Mouse (Mus musculus): Measurements from ENCODE around the gene Itgb5. TPM values are rescaled to one million over a fixed set of nuclear protein-coding genes. Genes with fewer than 3 reads are reported as not detected.

The Itgb5 gene
- total and polyA plus RNA-seq, 2 experiments from 2014 or later = 18.4 to 46.7 TPM

DNA sequence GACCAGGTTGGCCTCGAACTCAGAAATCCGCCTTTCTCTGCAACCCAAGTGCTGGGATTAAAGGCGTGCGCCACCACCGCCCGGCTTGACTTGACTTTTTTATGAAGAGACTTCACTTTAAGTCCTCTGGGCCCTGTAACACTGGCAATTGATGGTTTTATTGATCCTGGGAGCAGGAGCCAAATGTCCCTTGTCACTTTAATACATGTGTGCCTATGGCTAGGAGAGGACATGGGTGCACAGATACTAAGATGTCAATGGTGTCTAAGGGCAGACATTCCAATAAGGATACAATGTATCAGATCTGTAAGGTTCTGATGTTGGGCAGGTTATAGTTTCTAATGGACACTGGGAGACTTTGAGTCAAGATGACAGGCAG lies 105.9 kb downstream of the Itgb5 start:
- Histone ChIP-seq H3K27ac (no peak overlapping the region), H3K36me3 (ENCODE audit: insufficient read depth, low read length) (no peaks in the 10 kb centered on the region), H3K4me3 (ENCODE audit: low read length) (no peak overlapping the region), H3K4me2 (ENCODE audit: low read depth, low read length) (no peak overlapping the region), H3K4me1 (ENCODE audit: insufficient read depth, low read length) (peaks cover 29% of the 10 kb centered on the region), H3K9me3 (ENCODE audit: low read length) (no peaks in the 10 kb centered on the region), H3K27me3 (ENCODE audit: insufficient read depth, low read length) (no peaks in the 10 kb centered on the region), H3K9ac (replicated peaks; ENCODE audit: low read length) (no peak overlapping the region)
- ATAC-seq = no peak
- WGBS = 96% methylated on average over 6 of the region's 6 CpGs
- TF ChIP-seq CTCF (IDR thresholded peaks at IDR 0.05; ENCODE audit: low read depth) = no peak
- DNase-seq (ENCODE audit: low spot score) = no peak

GRCm38 (mm10) chr16:33936885-33937284 lies 107.4 kb downstream of the Itgb5 start:
- Histone ChIP-seq H3K27me3 (ENCODE audit: insufficient read depth, low read length) (no peaks in the 10 kb centered on the region), H3K4me3 (ENCODE audit: low read length) (no peak overlapping the region), H3K27ac (no peak overlapping the region), H3K9me3 (ENCODE audit: low read length) (no peaks in the 10 kb centered on the region), H3K9ac (replicated peaks; ENCODE audit: low read length) (no peak overlapping the region), H3K4me2 (ENCODE audit: low read depth, low read length) (no peak overlapping the region), H3K4me1 (ENCODE audit: insufficient read depth, low read length) (peaks cover 44% of the 10 kb centered on the region), H3K36me3 (ENCODE audit: insufficient read depth, low read length) (no peaks in the 10 kb centered on the region)
- WGBS = 86% methylated on average over 4 of the region's 4 CpGs
- DNase-seq (ENCODE audit: low spot score) (no peak), ATAC-seq (no peak)
- TF ChIP-seq CTCF (IDR thresholded peaks at IDR 0.05; ENCODE audit: low read depth) = no peak

- Histone ChIP-seq H3K27ac (no peak overlapping the region), H3K36me3 (ENCODE audit: insufficient read depth, low read length) (no peaks in the 10 kb centered on the region), H3K4me3 (ENCODE audit: low read length) (no peak overlapping the region), H3K4me1 (ENCODE audit: insufficient read depth, low read length) (peaks cover 51% of the 10 kb centered on the region), H3K9ac (replicated peaks; ENCODE audit: low read length) (no peak overlapping the region), H3K9me3 (ENCODE audit: low read length) (no peaks in the 10 kb centered on the region), H3K27me3 (ENCODE audit: insufficient read depth, low read length) (no peaks in the 10 kb centered on the region), H3K4me2 (ENCODE audit: low read depth, low read length) (no peak overlapping the region)
- WGBS = 50% methylated on average over 8 of the region's 8 CpGs
- no peak for TF ChIP-seq CTCF (IDR thresholded peaks at IDR 0.05; ENCODE audit: low read depth)
- ATAC-seq (peak; percentile 22; the same call in 1 of the 2 replicates), DNase-seq (ENCODE audit: low spot score) (peak; percentile 42)
Measured at GRCm38 (mm10) chr16:33937567-33937966, 108.1 kb downstream of the Itgb5 start.

DNA sequence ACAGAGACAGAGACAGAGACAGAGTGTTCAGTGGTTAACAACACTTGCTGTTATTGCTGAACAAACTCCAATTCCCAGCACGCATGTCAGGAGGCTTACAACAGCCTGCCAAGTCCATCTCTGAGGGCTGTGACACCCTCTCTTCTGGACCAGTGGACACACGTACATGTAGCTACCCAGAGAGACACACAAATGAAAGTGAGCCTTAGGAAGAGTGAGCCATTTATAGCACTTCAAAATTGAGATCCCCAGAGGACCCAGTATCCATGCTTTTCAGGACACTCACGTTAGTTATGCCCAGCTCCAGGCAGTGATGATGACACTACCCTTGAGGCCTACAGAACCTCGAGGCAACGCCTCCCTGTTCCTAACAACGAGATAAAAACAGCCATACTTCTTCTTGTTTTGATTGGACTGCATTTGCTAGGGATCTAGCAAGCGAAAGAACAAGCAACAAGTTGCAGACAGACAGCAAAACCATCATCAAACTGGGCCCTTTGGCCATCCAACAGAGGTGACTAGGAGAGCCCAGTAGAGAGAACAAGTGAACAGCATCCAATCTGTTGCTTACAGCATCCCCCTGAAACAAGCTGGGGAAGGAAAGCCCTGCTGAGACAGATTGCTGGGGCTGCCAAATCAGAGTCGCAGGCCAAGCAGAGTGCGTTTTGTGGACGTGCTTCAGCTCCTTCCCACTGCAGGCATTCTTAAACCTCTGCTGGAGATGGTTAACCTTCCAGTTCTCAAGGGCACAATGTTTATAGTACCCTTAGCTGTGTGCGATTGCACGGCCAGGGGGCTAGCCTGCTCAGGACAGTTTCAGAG lies 109.1 kb downstream of the Itgb5 start:
- ATAC-seq (no peak), DNase-seq (ENCODE audit: low spot score) (no peak)
- H3K27ac ChIP-seq = no peak overlapping the region
- 56% methylated on average over 12 of the region's 12 CpGs for WGBS
- peaks cover 51% of the 10 kb centered on the region for H3K4me1 ChIP-seq (ENCODE audit: insufficient read depth, low read length)
- TF ChIP-seq CTCF (IDR thresholded peaks at IDR 0.05; ENCODE audit: low read depth) = no peak
- no peak overlapping the region for H3K4me2 ChIP-seq (ENCODE audit: low read depth, low read length)
- H3K4me3 ChIP-seq (ENCODE audit: low read length) = no peak overlapping the region
- H3K36me3 ChIP-seq (ENCODE audit: insufficient read depth, low read length) = no peaks in the 10 kb centered on the region
- H3K9ac ChIP-seq (replicated peaks; ENCODE audit: low read length) = no peak overlapping the region
- H3K27me3 ChIP-seq (ENCODE audit: insufficient read depth, low read length) = no peaks in the 10 kb centered on the region
- no peaks in the 10 kb centered on the region for H3K9me3 ChIP-seq (ENCODE audit: low read length)

DNA sequence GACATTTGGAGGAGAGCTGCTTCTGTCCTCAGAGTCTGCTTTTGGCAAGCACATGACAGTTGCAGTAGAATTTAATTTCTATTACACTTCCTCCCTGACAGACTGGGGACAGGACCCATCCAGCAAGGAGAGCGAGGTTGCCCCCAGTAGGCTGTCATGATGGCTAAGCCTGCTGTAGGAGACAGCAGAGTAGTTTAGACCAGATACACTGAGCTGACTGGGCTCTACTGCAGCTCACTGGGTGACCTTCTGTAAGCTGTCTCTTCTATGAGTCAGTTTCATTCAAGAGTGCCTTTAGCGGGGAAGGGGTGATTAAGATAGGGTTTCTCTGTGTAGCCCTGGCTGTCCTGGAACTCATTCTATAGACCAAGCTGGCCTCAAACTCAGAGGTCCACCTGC lies 109.7 kb downstream of the Itgb5 start:
- ATAC-seq (no peak), DNase-seq (ENCODE audit: low spot score) (no peak)
- no peak for TF ChIP-seq CTCF (IDR thresholded peaks at IDR 0.05; ENCODE audit: low read depth)
- Histone ChIP-seq H3K27me3 (ENCODE audit: insufficient read depth, low read length) (no peaks in the 10 kb centered on the region), H3K9ac (replicated peaks; ENCODE audit: low read length) (no peak overlapping the region), H3K4me2 (ENCODE audit: low read depth, low read length) (no peak overlapping the region), H3K4me1 (ENCODE audit: insufficient read depth, low read length) (peaks cover 52% of the 10 kb centered on the region), H3K4me3 (ENCODE audit: low read length) (no peak overlapping the region), H3K27ac (no peak overlapping the region), H3K9me3 (ENCODE audit: low read length) (no peaks in the 10 kb centered on the region), H3K36me3 (ENCODE audit: insufficient read depth, low read length) (no peaks in the 10 kb centered on the region)
- 72% methylated on average over 2 of the region's 2 CpGs for WGBS

- Histone ChIP-seq H3K27ac (no peak overlapping the region), H3K27me3 (ENCODE audit: insufficient read depth, low read length) (no peaks in the 10 kb centered on the region), H3K4me1 (ENCODE audit: insufficient read depth, low read length) (peaks cover 50% of the 10 kb centered on the region), H3K9ac (replicated peaks; ENCODE audit: low read length) (no peak overlapping the region), H3K4me2 (ENCODE audit: low read depth, low read length) (no peak overlapping the region), H3K4me3 (ENCODE audit: low read length) (no peak overlapping the region), H3K36me3 (ENCODE audit: insufficient read depth, low read length) (no peaks in the 10 kb centered on the region), H3K9me3 (ENCODE audit: low read length) (no peaks in the 10 kb centered on the region)
- DNase-seq (ENCODE audit: low spot score) = no peak
- WGBS = 62% methylated on average over 9 of the region's 9 CpGs
- no peak for ATAC-seq
- no peak for TF ChIP-seq CTCF (IDR thresholded peaks at IDR 0.05; ENCODE audit: low read depth)
Measured at GRCm38 (mm10) chr16:33939636-33940035, 110.2 kb downstream of the Itgb5 start.

DNA sequence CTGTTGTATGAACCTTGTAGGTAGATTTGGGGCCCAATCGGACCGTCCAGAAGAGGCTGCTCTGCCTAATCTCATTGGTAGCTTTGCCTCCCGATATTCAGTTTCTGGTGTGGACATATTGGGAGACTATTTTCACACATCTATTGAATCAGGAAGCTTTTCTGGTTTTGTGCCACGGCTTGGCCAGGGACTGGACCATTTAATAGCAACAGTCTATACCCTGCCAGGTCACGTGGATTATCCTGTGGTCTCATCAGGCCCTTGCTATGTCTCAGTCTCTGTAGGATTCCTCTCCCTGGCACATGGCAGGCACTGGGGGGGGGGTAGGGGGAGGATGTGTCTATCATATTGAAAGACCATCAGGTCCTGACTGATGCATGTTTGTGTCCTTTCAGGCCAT lies 110.6 kb downstream of the Itgb5 start:
- Histone ChIP-seq H3K4me2 (ENCODE audit: low read depth, low read length) (no peak overlapping the region), H3K4me1 (ENCODE audit: insufficient read depth, low read length) (peaks cover 50% of the 10 kb centered on the region), H3K9ac (replicated peaks; ENCODE audit: low read length) (no peak overlapping the region), H3K27ac (peak overlapping the region; percentile 16; the same call in 1 of the 2 replicates), H3K9me3 (ENCODE audit: low read length) (no peaks in the 10 kb centered on the region), H3K27me3 (ENCODE audit: insufficient read depth, low read length) (no peaks in the 10 kb centered on the region), H3K36me3 (ENCODE audit: insufficient read depth, low read length) (no peaks in the 10 kb centered on the region), H3K4me3 (ENCODE audit: low read length) (no peak overlapping the region)
- no peak for TF ChIP-seq CTCF (IDR thresholded peaks at IDR 0.05; ENCODE audit: low read depth)
- ATAC-seq (no peak), DNase-seq (ENCODE audit: low spot score) (peak; percentile 55)
- WGBS = 62% methylated on average over 5 of the region's 5 CpGs
